35 mouse cellular contexts compared by ENCODE assay signal in the genomic region with DNA sequence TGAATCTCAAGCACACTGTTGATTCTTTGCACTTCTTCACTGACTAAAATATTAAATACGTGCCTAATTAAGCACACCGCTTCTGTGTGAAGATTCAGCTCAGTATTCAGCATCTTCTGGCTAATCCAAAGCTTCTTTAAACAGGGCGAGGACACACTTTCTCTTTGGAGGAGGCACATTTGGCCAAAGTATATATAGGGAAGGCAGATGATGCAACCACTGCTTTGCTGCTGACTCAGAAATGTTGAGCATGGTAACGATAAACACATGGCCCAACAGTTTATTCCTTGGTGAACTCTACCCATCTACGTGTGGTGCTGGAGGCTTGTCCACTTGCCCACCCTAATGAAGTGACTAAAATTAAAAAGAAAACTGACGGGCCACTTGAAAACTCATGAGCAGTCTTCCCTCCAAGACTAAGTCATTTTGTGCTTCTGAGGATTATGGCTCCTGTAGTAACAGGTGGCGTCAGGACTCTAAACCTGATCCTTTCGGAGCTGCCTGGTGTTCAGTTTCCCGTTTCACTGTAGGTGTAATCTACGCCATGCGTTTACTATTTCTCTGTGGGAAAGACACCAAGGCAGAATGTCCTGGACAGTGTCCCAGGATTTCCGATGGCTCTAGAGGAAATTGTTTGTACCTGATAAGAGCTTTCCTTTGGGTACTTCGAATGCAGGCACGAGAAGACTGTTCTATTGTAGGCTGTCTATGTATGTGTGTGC. TPM values are rescaled to one million over a fixed set of nuclear protein-coding genes. Genes with fewer than 3 reads are reported as not detected.
DNase-seq lines count a peak whose midpoint lies in the region; ATAC-seq and TF ChIP-seq lines count a peak whose summit lies in the region.
"Had no signal": no experiment of that assay in that cellular context is flagged by ENCODE, and none has a peak within 500 bp of the region (broad histone marks: within the 10 kb centered on the region; RNA-seq: fewer than 3 reads in every experiment).

No protein-coding gene starts in this region.

- H3K27me3 ChIP-seq in stomach, postnatal 0 days (ENCODE audit: control insufficient read depth, insufficient read depth, low read length) = no peaks in the 10 kb centered on the region
- H3K27me3 ChIP-seq: embryonic facial prominence, embryonic 13.5 days; forebrain, embryonic 12.5 days; limb, embryonic 15.5 days; liver, embryonic 13.5 days; midbrain, embryonic 13.5 days had no signal

- H3K4me1 ChIP-seq in stomach, postnatal 0 days (replicated peaks; ENCODE audit: control insufficient read depth, insufficient read depth) = no peaks in the 10 kb centered on the region
- H3K4me1 ChIP-seq: forebrain, embryonic 12.5 days; limb, embryonic 15.5 days; liver, embryonic 13.5 days; midbrain, embryonic 13.5 days had no signal

- peak overlapping the region; percentile 83 for H3K27ac ChIP-seq in gastrocnemius, adult 2 months
- H3K27ac ChIP-seq in stomach, postnatal 0 days (replicated peaks) = 0 out of 2 replicates have a peak overlapping the region, but pooled peaks have one; percentile 2
- H3K27ac ChIP-seq: embryonic facial prominence, embryonic 13.5 days; forebrain, embryonic 12.5 days; hindbrain, embryonic 14.5 days; left cerebral cortex, adult 2 months; limb, embryonic 15.5 days; liver, embryonic 13.5 days; macrophage; midbrain, embryonic 13.5 days had no signal

- intact Hi-C loops in gastrocnemius, adult 2 months (cut with DNase I) = no loop called here
- intact Hi-C loops in gastrocnemius, postnatal 14 days (cut with DNase I; ENCODE audit: low total_unique reads) = no loop called here

- TF ChIP-seq EP300 in stomach, postnatal 0 days (optimal IDR thresholded peaks at IDR 0.05) = no peak

- DNase-seq in gastrocnemius, adult 2 months = peak; percentile 46
- no peak for DNase-seq in gastrocnemius, postnatal 10 days
- DNase-seq in adipocyte (ENCODE audit: low spot score) = peak; percentile 37
- peak; percentile 10 for DNase-seq in gastrocnemius, postnatal 14 days
- no peak for DNase-seq in stomach, postnatal 0 days (ENCODE audit: low spot score)
- no peak for DNase-seq in adrenal gland, postnatal 25 days
- DNase-seq in ovary, postnatal 10 days (ENCODE audit: low spot score) = no peak
- DNase-seq: adrenal gland, adult 8-10 months; B cell, adult 2 months; cerebellum, adult 8-10 months; cerebellum, postnatal 36 days; forebrain, postnatal 0 days; heart, adult 18-20 months; kidney, postnatal 14 days; liver, embryonic 13.5 days; lung, adult 18-20 months; lung, postnatal 10 days; retina, postnatal 1 day; right cerebral cortex, postnatal 14 days; spleen, adult 18-20 months; thymus, adult 2 months; thymus, postnatal 36 days had no signal

- no peak overlapping the region for H3K4me2 ChIP-seq in stomach, postnatal 0 days (replicated peaks; ENCODE audit: low read depth)
- H3K4me2 ChIP-seq: embryonic facial prominence, embryonic 13.5 days; forebrain, embryonic 12.5 days; heart, embryonic 11.5 days; hindbrain, embryonic 14.5 days; limb, embryonic 15.5 days; liver, embryonic 13.5 days; midbrain, embryonic 13.5 days had no signal

- no peaks in the 10 kb centered on the region for H3K36me3 ChIP-seq in stomach, postnatal 0 days (ENCODE audit: control insufficient read depth, insufficient read depth, low read length)
- H3K36me3 ChIP-seq: embryonic facial prominence, embryonic 13.5 days; forebrain, embryonic 12.5 days; limb, embryonic 15.5 days; liver, embryonic 13.5 days; midbrain, embryonic 13.5 days had no signal

- 66% methylated on average over 14 of the region's 14 CpGs for WGBS in stomach, postnatal 0 days

- no peaks in the 10 kb centered on the region for H3K9me3 ChIP-seq in stomach, postnatal 0 days (ENCODE audit: control insufficient read depth, low read length)
- H3K9me3 ChIP-seq: embryonic facial prominence, embryonic 13.5 days; forebrain, embryonic 12.5 days; limb, embryonic 15.5 days; liver, embryonic 13.5 days; midbrain, embryonic 13.5 days had no signal

- H3K9ac ChIP-seq in stomach, postnatal 0 days (ENCODE audit: low read length) = no peak overlapping the region
- H3K9ac ChIP-seq: embryonic facial prominence, embryonic 13.5 days; forebrain, embryonic 12.5 days; forebrain, postnatal 0 days; hindbrain, embryonic 14.5 days; limb, embryonic 15.5 days; liver, embryonic 13.5 days; midbrain, embryonic 13.5 days had no signal

- H3K4me3 ChIP-seq in gastrocnemius, adult 2 months = peak overlapping the region; percentile 31
- no peak overlapping the region for H3K4me3 ChIP-seq in stomach, postnatal 0 days (ENCODE audit: low read depth, low read length)
- H3K4me3 ChIP-seq: embryonic facial prominence, embryonic 13.5 days; forebrain, embryonic 12.5 days; left cerebral cortex, adult 2 months; limb, embryonic 15.5 days; liver, embryonic 13.5 days; midbrain, embryonic 13.5 days had no signal

- peak; percentile 38; the same call in 1 of the 2 replicates for ATAC-seq in stomach, postnatal 0 days (ENCODE audit: low FRiP score, low TSS enrichment)
- ATAC-seq: activated CD4-positive, CD25-positive, alpha-beta regulatory T cell, adult 4 months; forebrain, postnatal 0 days; intestine, postnatal 0 days had no signal

- no peak for TF ChIP-seq CTCF in gastrocnemius, adult 2 months (IDR thresholded peaks at IDR 0.05)
- TF ChIP-seq CTCF in stomach, postnatal 0 days (IDR thresholded peaks at IDR 0.05; ENCODE audit: low read depth) = no peak

RNA-seq across cellular contexts. Expression of a gene that starts 32.8 kb away (rescaled TPM):
- total RNA-seq in gastrocnemius, adult 2 months (2021) = 10 to 100 TPM; 10.0 to 18.9 TPM
- total RNA-seq in gastrocnemius, postnatal 10 days (2021) = 10 to 100 TPM; 33.6 to 46.4 TPM
- total RNA-seq in gastrocnemius, postnatal 14 days (2021) = 10 to 100 TPM; 22.6 to 34.6 TPM
- 5.4 TPM in 2 replicates for polyA plus RNA-seq in stomach, postnatal 0 days (2015; fragmentation: Nextera tagmentation; extraction: Ambion mirVana)
- 0.33 and 0.62 TPM in 2 replicates for total RNA-seq in adrenal gland, postnatal 25 days (2021)
- total RNA-seq: hematopoietic stem cell, adult 5-6 weeks; megakaryocyte-erythroid progenitor cell, adult 5-6 weeks had no signal
- polyA plus RNA-seq: activated CD4-positive, CD25-positive, alpha-beta regulatory T cell, adult 4 months; heart, postnatal 0 days; macrophage had no signal

Comparison
In these comparisons a context has a peak if more than half of its experiments do, and no peak if none do; other contexts are left out.
1. DNase-seq: peak in gastrocnemius, adult 2 months (single experiment), adipocyte (single experiment) and gastrocnemius, postnatal 14 days (single experiment); none in gastrocnemius, postnatal 10 days (single experiment), stomach, postnatal 0 days (single experiment), adrenal gland, postnatal 25 days (single experiment) and ovary, postnatal 10 days (single experiment).